Mouse (Mus musculus): ENCODE data around the gene Kcna3.

Kcna3 gene

DNA sequence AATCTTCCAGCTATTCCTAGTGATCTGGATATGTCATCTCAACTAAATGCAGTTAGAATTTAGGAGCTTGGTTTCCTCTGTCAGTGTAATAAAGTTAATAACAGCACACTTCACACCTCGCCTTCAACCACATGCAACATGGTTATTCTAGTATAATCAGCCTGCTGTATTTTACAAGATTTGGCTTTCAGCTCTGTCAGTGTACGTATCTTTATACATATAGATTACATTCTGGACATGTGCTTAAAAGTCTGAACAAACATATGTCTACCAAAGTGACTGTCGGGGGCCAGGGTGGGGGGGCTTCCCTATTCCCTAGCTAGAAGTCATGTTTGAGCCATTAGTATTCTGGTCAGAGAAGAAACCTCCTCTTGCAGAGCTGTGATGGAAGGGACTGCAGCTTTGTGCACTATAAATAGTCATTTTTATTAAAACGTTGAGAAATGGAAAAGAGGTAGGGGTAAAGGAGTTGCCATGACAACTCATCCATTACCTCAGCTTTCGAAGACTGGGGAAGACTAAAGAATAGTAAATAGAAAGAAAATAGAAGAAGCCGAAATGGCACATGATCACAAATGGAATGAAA is 29.6 kb downstream of the Kcna3 start:
- DNase-seq (ENCODE audit: low read depth): no peak

- DNase-seq (ENCODE audit: low read depth): no peak
Measured at GRCm38 (mm10) chr3:107066165-107066850, 30.3 kb downstream of the Kcna3 start.

DNA sequence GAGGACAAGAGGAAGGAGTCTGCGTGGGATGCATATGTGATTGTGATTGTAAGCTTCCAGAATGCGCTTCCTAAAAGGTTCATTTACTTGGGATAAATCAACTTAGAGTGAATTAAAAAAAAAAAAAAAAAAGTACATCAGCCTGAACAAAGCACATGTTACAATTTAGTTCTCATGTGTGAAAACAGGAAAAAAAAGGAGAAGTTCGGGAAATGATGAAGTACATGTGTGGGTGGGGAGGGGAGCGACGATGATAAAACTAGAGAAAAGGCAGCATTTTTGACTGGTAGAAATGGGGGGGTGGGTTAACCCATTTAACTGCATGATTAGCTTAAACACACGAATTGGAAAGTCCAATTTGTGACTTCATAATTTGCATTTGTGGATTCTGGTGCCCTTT is 31.3 kb downstream of the Kcna3 start:
- DNase-seq (ENCODE audit: low read depth): no peak

GRCm38 (mm10) chr3:107073863-107074262 is 37.9 kb downstream of the Kcna3 start:
- DNase-seq (ENCODE audit: low read depth): no peak

DNA sequence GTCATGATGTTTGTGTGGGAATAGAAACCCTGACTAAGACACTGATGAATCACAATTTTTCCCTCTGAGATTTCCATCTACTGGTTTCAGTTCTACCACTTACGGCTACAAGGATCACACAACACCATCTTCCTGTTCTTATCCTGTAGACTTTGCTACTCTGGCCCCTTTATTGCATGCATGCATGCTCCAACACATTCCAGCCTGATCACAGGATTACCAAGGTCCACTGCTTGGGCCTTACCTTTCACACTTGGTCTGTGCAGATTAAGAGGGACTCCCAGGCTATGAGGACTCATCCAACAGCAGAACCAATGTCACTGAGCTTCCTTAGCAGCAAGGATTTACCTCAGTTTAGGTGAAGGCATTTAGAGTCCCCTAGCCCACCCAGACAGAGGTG is 39.7 kb downstream of the Kcna3 start:
- DNase-seq (ENCODE audit: low read depth): no peak

GRCm38 (mm10) chr3:107076658-107077057 is 40.7 kb downstream of the Kcna3 start:
- no peak for DNase-seq (ENCODE audit: low read depth)

DNA sequence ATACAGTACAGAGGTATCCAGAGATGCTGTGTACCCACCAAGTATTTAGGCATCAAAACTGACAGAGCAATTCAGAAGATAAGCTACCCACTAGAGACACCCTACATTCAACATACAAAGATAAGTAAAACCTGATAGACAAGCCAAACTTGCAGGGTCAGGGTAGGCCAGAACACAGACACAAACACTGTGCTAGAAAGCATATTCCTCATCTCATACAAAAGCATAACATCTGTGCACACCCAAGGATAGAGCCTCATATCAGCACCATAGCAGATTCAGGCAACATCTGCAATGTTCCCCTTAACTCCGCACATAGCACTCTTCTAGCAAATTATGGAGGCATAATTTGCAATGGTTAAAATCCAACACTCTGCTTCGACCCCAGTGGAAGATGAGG is 41.1 kb downstream of the Kcna3 start:
- no peak for DNase-seq (ENCODE audit: low read depth)

DNA sequence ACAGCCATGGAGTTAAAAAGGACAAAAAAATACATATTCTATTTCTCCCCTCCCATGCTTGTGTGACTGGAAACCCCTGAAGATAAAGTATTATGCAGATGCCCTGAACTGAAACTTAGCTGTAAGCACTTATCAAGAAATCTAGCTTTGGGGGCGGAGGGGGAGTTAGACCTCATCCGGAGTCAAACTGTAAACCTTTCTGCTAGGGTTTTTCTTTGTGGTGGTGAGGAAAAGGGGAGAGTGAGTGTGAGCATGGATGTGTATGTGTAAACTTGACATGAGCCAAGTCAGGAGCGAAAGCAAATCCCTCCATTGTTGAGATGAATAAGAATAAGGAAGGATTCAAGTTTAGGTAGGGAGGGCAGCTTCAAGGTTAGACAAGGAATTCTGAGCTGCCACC is 44.8 kb downstream of the Kcna3 start:
- no peak for DNase-seq (ENCODE audit: low read depth)

GRCm38 (mm10) chr3:107081227-107081626 is 45.3 kb downstream of the Kcna3 start:
- no peak for DNase-seq (ENCODE audit: low read depth)

DNA sequence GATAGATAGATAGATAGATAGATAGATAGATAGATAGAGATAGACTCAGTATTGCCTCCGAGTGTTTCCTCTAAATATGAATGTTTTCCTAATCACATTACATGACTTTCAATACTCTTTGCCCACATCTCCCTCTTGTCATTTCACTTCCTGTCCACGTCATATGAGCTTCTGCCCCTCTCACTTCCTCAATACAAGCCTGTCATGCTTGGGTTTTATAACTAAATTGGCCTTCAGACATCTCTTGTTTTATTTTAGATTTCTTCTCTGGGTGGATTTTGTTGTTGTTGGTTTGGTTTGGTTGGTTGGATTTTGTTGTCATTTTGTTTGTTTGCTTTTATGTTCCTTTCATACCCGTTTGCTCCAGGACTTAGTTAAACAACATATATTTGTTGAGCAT is 48.6 kb downstream of the Kcna3 start:
- DNase-seq (ENCODE audit: low read depth): no peak

GRCm38 (mm10) chr3:107087410-107087809 is 51.4 kb downstream of the Kcna3 start:
- DNase-seq (ENCODE audit: low read depth): no peak
